Mouse (Mus musculus) lung, adult 2 months (tissue): ENCODE results near the gene Gm20388.

ENCODE experiments used
- CTCF ChIP-seq: fragments of 200-500 bp; IDR thresholded peaks from 2 replicates; pipeline ENCODE4 v1.5.1; 2011; ENCODE audit warnings: mild to moderate bottlenecking, low read length, control low read depth; ENCODE audit not compliant: insufficient read depth
- POLR2A ChIP-seq: fragments of 200-500 bp; IDR thresholded peaks from 2 replicates; pipeline ENCODE4 v1.6.1; 2011; ENCODE audit warnings: low read depth, mild to moderate bottlenecking, control low read depth, low read length, borderline replicate concordance; ENCODE audit errors: extremely low read depth

DNA sequence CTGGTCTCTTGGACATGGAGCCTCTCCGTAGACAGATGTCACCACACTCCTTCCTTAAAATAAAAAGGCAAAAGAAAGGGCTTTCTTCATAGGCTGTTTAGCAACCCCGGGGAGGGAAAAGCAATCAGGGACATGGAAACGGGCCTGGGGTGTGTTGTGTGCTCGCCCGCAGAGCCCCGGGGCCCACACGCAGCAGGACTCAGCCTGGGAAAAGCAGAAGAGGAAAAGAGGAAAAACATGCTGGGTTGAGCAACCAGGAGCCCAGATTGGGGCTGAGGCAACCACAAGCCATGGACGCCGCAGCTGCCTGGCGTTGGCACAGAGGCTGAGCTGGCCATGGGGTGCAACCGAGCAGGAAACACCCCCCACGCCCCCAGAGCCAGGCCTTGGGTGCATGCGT is 775.4 kb downstream of the Gm20388 start:
- no peak for TF ChIP-seq CTCF
- no peak for TF ChIP-seq POLR2A
